Mouse (Mus musculus): Measurements from ENCODE around the gene Dip2a.

DNA sequence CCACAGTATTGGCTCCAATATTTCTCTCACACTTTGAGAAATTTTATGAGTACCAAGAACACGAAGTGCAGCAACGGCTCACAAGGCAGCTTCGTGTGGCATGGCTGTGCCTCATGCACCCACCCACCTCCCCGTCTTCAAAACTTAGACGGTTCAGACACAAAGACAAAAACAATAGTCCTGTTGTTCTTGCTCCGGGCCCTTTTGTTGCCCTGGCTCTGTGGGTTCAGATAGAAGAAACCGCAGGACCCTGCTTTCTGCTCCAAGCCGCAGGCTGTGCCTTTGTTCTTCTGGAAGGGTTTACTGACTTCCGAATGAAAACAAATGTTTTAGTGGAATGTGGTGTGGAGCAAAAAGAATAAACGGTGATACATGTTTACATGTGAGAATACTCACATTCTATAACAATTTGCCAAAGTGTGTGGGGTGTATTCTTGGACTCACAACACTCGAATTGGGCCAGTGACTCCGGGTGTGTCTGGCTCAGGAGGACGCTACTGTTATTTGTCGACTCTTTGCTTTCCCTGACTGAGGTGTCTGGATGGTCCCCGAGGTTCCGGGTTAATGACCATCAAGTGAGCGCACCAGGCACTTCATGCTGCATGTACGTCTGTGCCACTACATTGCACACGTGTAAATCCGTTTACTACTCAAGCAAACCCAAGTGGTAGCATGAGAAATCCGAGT lies 97.0 kb downstream of the Dip2a start:
- TF ChIP-seq CTCF (IDR thresholded peaks at IDR 0.05; ENCODE audit: borderline replicate concordance, extremely low read depth, insufficient read depth, insufficient read length), result no peak
- TF ChIP-seq POLR2A (IDR thresholded peaks at IDR 0.05; ENCODE audit: borderline replicate concordance, extremely low read depth, insufficient read depth, insufficient read length, poor library complexity, severe bottlenecking), result no peak

Data from brain, embryonic 14.5 days (tissue).